Mouse (Mus musculus): ENCODE measurements around the gene Vmn1r26. TPM values are rescaled to one million over a fixed set of nuclear protein-coding genes. Genes with fewer than 3 reads are reported as not detected.
"Not testable (repeated sequence)": the region's sequence is repeated elsewhere in the genome, so short reads cannot be mapped to it uniquely, and the experiment has no call there.

Gene Vmn1r26
- not detected in 2 replicates for polyA plus RNA-seq (2012; ENCODE audit: insufficient read depth, insufficient read length, missing spikeins)

GRCm38 (mm10) chr6:58015059-58015458, at the start of gene Vmn1r26:
Vmn1r26 (minus strand) TSS chr6:58015159.
- TF ChIP-seq POLR2A (IDR thresholded peaks at IDR 0.05; ENCODE audit: borderline replicate concordance, low read depth, low read length): no peak
- no peak for TF ChIP-seq CTCF (IDR thresholded peaks at IDR 0.05; ENCODE audit: low read depth, low read length)
- H3K4me3 ChIP-seq (ENCODE audit: insufficient read depth, low read length): no peak within 1 kb of the TSS
- no peak within 1 kb of the TSS for H3K27ac ChIP-seq (ENCODE audit: insufficient read depth, low read depth, low read length)
- no peaks in the 10 kb centered on the region for H3K4me1 ChIP-seq (ENCODE audit: control insufficient read depth, insufficient read depth, low read length)

- H3K27ac ChIP-seq (ENCODE audit: insufficient read depth, low read depth, low read length): no peak overlapping the region
- TF ChIP-seq POLR2A (IDR thresholded peaks at IDR 0.05; ENCODE audit: borderline replicate concordance, low read depth, low read length) (no peak), CTCF (IDR thresholded peaks at IDR 0.05; ENCODE audit: low read depth, low read length) (no peak)
- H3K4me3 ChIP-seq (ENCODE audit: insufficient read depth, low read length): no peak overlapping the region
- H3K4me1 ChIP-seq (ENCODE audit: control insufficient read depth, insufficient read depth, low read length): no peaks in the 10 kb centered on the region
Measured at GRCm38 (mm10) chr6:58044025-58044424, 29.1 kb upstream of the Vmn1r26 start.

- not testable (repeated sequence) for H3K4me3 ChIP-seq (ENCODE audit: insufficient read depth, low read length); H3K27ac ChIP-seq (ENCODE audit: insufficient read depth, low read depth, low read length)
Measured at GRCm38 (mm10) chr6:58017478-58017877, 2.5 kb upstream of the Vmn1r26 start.

GRCm38 (mm10) chr6:57980710-57981109, 34.2 kb downstream of the Vmn1r26 start, which contains the start of gene Vmn1r25:
Vmn1r25 (minus strand) TSS chr6:57980810.
- TF ChIP-seq POLR2A (IDR thresholded peaks at IDR 0.05; ENCODE audit: borderline replicate concordance, low read depth, low read length): no peak
- TF ChIP-seq CTCF (IDR thresholded peaks at IDR 0.05; ENCODE audit: low read depth, low read length): no peak
- Histone ChIP-seq H3K27ac (ENCODE audit: insufficient read depth, low read depth, low read length) (no peak within 1 kb of the TSS), H3K4me1 (ENCODE audit: control insufficient read depth, insufficient read depth, low read length) (no peaks in the 10 kb centered on the region), H3K4me3 (ENCODE audit: insufficient read depth, low read length) (no peak within 1 kb of the TSS)

More at GRCm38 (mm10) chr6:58017478-58017877, 2.5 kb upstream of the Vmn1r26 start:
- H3K4me1 ChIP-seq (ENCODE audit: control insufficient read depth, insufficient read depth, low read length): not testable (repeated sequence)

- not testable (repeated sequence) for H3K4me3 ChIP-seq (ENCODE audit: insufficient read depth, low read length); H3K4me1 ChIP-seq (ENCODE audit: control insufficient read depth, insufficient read depth, low read length); H3K27ac ChIP-seq (ENCODE audit: insufficient read depth, low read depth, low read length)
Measured at GRCm38 (mm10) chr6:57961403-57961802, 53.6 kb downstream of the Vmn1r26 start, which contains the start of gene Vmn1r24. Vmn1r24 (minus strand) TSS chr6:57961503.

Other genes with a start within 250 kb of the Vmn1r26 start
- 16.5 and 17.0 TPM in 2 replicates for gene Vopp1, start 190.0 kb downstream of the Vmn1r26 start, polyA plus RNA-seq (2012; ENCODE audit: insufficient read depth, insufficient read length, missing spikeins)
- gene Vmn1r21, start 164.8 kb downstream of the Vmn1r26 start, polyA plus RNA-seq (2012; ENCODE audit: insufficient read depth, insufficient read length, missing spikeins): not detected in 2 replicates
- gene Vmn1r22, start 107.1 kb downstream of the Vmn1r26 start, polyA plus RNA-seq (2012; ENCODE audit: insufficient read depth, insufficient read length, missing spikeins): not detected in 2 replicates
- gene Vmn1r23, start 88.3 kb downstream of the Vmn1r26 start, polyA plus RNA-seq (2012; ENCODE audit: insufficient read depth, insufficient read length, missing spikeins): not detected in 2 replicates
- not detected in 2 replicates for gene Vmn1r24, start 53.7 kb downstream of the Vmn1r26 start, polyA plus RNA-seq (2012; ENCODE audit: insufficient read depth, insufficient read length, missing spikeins)
- not detected in 2 replicates for gene Vmn1r25, start 34.3 kb downstream of the Vmn1r26 start, polyA plus RNA-seq (2012; ENCODE audit: insufficient read depth, insufficient read length, missing spikeins)
- gene Vmn1r27, start 203.7 kb upstream of the Vmn1r26 start, polyA plus RNA-seq (2012; ENCODE audit: insufficient read depth, insufficient read length, missing spikeins): not detected in 2 replicates
- not detected in 2 replicates for gene Vmn1r28, start 246.9 kb upstream of the Vmn1r26 start, polyA plus RNA-seq (2012; ENCODE audit: insufficient read depth, insufficient read length, missing spikeins)